Mouse (Mus musculus) ovary, postnatal 10 days (tissue): ENCODE measurements around the gene Rcan3.
A peak's percentile ranks its signal among the peaks of the same experiment; 100 is the strongest.

Experiments used
- DNase-seq: peaks from one replicate; pipeline ENCODE4 v3.0.0; 2022; ENCODE audit warnings: low spot score

Gene Rcan3

DNA sequence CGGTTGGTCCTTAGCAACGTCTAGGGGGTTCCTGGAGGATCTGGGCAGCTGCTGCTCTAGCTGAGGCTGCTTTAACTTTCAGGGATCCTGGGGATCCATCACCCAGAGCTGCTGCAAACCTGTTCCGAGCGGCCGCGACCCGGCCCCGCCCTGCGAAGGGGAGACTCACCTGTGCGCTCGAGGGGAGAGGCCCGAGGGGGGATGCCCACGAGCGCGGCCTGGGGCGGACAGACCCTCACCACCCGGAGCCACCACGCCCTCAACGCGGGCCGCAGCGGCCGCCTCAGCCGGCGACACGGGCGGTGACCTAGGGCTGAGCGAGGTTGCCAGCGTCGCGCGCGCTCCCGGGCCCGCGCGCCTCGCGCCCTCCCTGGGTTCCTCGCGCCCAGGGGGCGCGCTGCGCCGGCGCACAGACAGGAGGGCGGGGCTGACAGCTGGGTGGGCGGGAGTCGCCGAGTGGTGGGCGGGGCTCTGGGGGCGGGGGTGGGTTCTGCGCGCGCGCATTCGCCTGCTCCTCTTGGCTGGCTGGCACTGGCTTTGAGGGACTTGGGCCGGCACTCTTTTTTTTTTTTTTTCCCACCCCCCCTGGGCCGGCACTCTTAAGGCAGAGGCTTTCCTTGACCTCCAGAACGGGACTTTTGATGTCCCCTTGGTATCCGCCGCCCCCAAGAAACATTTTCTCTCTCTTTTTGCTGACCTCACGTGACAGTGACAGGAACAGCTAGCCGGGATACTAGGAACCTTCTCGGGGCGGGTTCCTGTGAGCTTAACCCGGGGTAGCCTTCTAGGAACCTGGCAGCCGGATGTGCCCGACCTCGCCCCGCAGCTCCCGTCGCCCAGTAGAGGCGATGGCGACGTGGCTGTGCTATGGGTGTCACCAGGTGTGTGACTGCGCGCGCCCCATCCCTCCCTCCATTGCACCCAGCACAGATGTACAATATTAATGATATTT lies at the start of gene Rcan3:
TSS of gene Rcan3 (minus strand) at position 411 of the 952 bp plus-strand sequence.
- DNase-seq = peak; percentile 50

DNA sequence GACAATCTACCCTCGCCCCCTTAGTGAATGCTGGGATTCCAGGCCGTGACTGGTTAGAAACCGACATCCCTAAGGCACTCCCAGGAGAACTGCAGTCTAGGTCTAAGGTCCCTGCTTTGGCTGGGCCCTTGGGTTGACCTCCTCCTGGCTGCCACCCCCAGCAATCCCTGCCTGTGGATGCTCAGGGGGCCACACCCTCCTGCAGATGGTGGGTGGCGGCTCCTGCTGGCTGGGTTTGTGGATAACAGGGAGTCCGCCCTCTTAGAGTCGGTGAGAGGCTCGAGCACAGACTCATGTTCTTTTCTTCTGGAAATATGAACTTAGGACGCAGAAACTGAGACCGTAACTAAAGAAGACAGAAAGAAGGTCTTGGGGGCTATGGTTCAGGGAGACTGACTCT lies 46.7 kb upstream of the Rcan3 start:
- DNase-seq = no peak

DNA sequence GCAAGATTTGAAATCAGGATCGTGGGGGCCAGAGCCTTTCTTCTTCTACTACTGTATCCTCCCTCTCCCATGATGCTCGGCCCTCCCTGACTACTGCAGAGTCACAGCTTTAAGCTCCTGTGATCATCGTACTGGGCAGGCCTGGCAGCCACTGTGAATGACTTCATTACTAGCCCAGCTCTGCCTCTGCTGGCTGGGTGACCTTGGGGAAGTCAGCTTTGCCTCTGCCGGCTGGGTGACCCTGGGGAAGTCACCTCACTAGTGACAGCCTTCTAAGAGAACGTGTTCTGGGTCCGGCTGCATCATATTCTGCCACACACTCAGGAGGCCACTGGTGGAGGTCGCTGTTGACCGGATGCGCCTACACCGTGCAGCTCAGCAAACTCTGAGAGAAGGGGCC lies 44.2 kb upstream of the Rcan3 start:
- DNase-seq = no peak

DNA sequence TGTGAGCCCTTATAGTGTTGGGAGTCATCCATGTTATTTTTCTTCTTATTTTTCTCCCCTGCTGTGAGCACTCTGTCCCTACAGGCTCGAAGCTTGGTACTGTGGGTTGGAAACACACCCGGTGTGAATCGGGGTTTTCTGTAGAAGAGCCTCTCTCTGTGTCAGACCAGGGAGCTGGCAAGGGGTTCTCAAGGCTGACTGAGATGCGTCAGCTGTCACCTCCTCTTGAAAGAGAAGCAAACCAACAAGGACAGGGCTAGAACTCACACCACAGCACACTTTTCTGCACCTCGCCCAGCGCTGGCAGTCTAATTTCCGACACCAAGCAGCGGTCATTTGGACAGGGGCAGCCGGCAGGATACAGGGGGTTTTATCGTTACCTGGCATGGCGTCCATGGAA lies 29.8 kb upstream of the Rcan3 start:
- DNase-seq = no peak

DNA sequence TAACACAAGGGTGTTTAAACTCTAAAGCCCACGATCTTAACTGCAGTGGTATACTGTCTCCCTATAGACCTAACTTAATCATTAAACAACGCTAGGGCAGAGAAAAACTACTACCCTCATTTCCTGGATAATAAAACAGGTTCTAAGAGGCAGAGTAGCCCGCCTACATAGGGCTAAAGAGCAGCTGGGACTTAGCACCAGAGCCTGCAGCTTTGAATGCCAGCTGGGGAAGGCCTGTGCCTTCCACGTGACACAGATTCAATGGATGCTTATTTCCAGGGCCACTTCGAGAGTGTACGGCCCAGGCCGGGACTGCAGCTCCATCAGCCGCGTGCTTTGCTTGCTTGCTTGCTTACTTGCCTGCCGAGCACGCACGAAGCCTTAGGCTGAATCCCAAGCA lies 19.9 kb upstream of the Rcan3 start:
- no peak for DNase-seq

DNA sequence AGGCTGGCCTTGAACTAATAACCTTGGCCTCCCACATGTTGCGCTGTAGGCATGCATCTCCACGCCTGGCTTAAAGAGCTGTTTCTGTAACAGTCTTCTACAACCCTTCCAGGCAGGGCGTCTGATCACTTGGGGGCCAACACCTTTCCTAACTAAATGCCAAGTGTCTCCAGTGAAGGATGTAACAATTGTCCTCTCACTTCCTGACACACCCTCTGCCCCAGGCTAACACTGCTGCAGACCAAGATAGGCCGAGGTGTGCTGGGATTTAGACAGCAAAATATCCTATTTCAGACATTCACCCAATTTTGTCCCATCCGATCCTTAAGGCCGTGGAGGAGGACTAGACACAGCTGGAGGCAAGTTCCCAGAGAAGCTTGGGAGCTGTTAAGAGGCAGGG lies 19.5 kb upstream of the Rcan3 start:
- DNase-seq = no peak

DNA sequence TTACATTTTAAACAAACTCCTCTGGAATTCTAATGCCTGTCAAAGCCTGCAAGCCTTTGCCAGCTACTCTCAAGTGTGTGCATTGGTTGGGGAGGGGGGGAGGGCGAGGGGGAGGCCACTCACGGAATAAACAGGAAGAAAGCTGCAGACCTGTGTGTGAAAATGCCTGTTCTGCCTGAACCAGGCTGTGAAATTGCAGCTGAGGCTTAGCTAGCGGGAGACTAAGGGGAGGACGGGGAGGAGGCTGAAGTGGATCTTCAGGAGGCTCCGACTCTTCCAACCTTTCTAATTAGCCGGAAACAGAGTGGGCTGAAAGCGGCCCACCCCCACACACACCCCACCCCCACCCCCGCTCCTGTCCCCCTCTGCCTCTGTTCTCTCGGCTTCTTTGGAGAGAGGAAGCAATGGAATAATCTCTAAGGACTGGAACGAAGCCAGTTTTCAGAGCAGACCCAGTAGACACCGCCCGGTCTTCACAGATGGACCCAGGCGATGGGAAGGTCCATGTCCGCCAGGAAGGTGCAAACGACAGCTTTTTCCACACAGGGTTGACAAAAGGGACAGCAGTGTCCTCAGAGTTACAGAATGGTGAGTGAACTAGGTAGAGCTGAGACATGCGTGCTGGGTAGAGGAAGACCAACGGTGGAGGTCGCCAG lies 17.8 kb upstream of the Rcan3 start:
- DNase-seq = no peak

DNA sequence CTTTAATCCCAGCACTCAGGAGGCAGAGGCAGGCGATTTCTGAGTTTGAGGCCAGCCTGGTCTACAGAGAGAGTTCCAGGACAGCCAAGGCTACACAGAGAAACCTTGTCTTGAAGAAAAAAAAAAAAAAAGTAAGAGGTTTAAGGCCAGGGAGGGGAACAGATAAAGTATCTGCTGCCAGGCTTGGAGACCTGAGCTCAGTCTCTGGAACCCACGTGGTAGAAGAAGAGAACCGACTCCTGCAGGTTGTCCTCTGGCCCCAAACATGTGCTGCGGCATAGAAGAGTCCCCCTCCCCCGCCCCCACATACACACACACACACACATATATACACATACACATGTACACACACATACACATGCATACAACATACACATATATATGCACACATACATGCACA lies 8.8 kb upstream of the Rcan3 start:
- DNase-seq = no peak

DNA sequence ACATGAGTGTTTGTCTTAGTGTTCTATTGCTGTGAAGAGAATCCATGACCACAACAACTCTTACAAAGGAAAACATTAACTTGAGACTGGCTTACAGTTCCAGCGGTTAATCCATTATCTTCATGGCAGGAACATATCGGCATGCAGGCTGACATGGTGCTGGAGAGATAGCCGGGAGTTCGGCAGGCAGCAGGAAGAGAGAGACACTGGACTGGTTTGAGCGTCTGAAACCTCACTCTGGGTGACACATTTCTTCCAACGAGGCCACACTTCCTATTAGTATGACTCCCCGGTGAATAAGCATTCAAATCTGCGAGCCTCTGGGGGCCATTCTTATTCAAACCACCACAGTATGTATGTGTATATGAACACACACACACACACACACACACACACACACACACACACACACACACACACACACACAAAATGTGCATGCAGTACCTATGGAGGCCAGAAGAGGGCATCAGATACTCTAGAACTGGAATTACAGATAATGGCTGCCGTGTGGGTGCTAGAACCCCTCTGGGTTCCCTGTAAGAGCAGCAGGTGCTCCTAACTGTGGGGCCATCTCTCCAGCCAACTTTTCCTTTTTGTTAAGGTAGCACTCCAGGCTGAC lies 6.4 kb upstream of the Rcan3 start:
- no peak for DNase-seq

DNA sequence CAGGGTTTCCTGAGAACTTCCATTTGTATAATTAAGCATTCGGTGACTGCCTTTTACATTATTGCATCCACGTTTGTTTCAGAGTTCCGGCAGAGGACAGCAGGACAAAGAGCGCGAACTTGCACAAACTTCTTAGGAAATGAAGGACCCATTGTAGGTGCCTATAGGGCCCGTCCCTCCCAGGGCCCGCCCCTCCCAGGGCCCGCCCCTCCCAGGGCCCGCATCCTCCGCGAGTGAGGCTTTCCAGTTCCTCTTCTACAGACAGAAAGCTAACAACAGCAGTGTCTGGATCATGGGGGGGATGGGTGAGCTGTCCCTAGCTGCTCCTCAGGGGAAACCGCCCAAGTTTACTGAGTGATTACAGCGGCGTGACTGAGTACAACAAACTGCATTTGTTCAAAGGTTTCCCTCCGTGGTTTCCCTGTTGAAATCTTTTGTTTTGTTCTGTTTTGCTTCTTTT lies 5.6 kb upstream of the Rcan3 start:
- no peak for DNase-seq

DNA sequence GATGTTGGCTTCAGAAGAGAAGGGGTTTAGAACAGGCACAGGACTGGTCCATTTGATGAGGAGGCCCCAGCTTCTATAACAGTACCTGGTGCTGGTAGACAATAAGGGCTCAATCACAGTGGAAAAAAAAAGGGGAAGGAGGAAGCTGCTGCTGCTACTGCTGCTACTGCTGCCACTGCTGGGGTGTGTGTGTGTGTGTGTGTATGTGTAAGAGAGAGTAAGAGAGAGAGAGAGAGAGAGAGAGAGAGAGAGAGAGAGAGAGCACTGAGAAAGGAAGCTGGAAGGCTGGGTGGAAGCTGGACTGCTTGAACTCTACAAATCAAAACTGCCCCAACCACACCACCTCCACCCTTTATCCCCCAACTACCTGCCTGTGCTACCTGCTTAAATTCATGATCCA lies 4.3 kb upstream of the Rcan3 start:
- DNase-seq = no peak

DNA sequence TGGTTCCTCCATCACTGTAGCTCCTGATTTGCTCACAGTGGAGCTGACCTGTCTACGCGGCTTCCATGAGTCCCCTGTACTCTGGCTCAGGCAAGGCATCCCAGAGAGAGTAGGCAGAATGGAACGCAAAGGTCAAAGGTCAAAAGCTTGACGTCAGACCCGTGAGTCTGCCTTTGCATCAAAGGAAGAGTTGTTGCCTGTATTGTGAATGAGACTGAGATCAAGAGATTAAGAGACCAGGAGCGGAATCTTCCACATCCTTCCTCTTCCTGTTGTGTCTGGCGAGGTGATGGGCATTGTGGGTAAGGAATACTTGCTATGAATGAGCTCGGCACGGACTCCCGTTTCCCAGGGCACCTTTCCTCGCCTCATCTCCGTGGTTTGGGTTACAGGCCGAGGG lies 2.6 kb upstream of the Rcan3 start:
- no peak for DNase-seq

DNA sequence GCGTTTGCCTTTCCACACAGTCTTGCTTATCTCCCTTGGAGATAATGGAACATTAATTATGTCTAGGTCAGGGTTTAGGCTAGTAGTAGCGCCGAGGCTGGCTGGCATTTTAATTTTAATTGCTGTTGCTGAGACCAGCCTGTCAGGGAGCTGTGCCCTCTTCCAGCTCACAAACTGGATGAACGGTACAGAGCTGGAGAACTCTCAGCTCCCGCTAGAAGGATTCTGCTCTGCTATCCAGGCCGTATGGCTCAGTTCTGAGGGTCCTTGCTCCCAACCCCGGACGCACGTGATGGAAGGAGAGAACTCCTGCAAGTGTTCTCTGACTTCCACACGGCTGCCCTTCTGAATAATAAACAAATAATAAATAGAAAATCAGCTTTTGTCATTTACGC lies 739 bp upstream of the Rcan3 start:
- DNase-seq = no peak

DNA sequence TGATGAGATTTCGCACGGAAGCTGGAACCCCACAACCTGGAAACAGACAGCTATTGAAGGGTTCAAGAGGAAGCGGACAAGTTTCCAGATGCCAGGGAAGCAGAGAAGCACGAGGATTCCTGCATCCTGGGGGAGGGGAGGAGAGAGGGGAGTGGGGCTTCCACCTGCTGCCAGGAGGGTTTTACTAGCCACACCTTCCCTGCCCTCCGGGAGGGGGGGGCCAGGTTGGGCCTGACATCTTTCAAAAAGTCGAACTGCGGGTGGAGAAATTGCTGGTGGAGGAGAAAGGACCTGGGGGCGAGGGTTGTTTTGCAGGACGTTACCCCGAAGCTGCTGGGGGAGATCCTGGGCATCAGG lies 589 bp downstream of the Rcan3 start:
- no peak for DNase-seq

DNA sequence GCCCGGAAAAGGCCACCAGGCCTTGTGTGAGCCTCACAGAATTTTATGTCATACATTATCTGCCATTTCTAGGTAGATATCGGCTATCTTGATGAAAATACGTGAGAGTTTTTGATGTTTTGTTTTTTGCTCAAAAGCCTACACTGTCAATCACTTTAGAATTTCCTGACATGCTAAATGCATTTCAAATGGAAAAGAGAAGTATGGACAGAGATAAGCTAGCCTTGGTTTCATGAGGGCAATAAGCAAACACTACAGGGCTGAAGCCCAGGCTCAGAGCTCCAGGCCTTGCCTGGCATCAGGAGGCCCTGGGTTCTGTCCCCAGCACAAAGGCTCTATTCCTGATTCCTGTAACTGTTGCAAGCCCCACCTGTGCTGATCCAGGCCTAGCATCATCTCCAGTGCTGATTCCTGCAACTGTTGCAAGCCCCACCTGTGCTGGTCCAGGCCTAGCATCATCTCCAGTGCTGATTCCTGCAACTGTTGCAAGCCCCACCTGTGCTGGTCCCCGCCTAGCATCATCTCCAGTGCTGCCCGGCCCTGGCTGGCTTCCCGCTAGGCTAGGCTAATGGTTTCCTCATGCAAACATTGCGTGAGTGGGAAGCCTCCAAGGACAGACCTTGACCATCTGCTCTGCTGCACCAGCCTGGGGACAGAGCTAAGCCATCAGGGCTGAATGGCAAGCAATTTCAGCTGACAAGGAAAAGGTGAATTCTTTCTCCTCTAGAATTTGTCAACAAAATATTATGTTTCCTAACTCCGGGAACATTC lies 3.5 kb downstream of the Rcan3 start:
- DNase-seq = no peak

DNA sequence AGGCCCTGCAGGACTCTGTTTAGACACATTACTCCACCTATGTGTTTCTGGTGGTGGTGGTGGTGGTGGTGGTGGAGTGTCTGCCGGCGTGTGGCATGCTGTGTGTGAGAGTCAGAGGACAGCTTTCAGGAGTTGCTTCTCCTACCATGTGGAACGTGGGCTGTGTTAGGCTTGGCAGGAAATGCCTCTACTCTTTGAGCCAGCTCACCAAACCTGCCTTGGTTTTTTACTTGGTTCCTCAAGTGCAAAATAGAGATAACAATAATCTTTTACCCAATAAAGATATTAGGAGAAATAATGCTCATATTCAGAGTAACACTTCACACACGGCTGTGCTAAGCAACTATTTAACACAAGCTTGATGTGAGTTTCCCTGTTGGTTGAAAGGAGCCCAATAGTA lies 4.3 kb downstream of the Rcan3 start:
- no peak for DNase-seq

DNA sequence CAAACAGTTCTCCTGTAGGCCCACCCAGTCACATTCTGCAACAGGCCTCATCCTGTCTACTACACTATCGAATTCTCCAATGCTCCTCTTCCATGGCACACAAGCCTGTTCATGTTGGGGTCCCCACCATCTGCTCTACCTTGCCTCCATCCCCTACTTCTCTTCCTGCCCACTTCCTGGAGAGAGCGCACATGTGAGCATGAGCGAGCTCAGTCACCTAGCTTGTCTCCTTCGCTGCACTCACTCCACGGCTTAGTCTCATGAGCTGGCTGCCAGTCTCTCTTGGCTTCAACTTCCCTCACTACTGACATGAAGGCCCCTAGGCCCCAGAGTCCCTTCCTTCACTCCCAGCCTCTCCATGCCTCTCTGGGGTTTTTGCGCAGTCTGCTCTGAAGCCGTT lies 7.1 kb downstream of the Rcan3 start:
- DNase-seq = no peak

DNA sequence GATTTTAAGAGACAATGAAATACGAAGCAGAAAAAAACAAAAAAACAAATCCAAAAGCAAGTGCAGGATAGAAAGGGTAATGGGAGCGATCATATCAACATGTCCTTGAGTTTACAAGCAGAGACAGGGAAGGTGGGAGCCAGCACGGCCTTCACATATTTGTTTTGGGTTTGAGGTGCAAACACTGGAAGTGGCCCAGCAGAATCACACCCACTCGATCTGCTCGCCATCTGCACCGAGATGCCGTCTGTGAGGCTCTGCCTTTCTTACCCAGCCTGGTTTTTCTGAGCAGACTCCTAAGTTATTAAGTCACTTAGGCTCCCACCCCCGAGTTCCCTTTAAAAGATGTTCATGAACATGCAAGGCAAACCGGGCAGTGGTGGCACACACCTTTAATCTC lies 8.0 kb downstream of the Rcan3 start:
- no peak for DNase-seq

DNA sequence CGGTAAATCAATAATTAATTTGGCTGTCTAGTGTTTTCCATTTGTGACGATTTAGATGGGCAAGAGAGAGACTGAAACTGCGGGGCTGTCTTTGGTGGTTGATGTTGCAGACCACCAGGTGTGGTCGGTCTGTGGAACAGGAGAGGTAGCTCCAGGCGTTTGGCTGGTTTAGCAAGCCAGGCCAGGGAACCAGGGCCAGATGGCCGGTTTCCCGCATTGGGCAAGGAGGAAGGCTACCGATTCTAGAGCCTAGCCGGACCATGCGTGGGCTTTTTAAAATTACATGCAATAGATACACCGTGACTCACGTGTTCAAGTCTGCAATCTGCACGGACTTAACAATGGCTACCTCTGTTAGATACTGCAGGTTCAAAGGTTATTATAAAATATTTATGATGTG lies 12.7 kb downstream of the Rcan3 start:
- no peak for DNase-seq

DNA sequence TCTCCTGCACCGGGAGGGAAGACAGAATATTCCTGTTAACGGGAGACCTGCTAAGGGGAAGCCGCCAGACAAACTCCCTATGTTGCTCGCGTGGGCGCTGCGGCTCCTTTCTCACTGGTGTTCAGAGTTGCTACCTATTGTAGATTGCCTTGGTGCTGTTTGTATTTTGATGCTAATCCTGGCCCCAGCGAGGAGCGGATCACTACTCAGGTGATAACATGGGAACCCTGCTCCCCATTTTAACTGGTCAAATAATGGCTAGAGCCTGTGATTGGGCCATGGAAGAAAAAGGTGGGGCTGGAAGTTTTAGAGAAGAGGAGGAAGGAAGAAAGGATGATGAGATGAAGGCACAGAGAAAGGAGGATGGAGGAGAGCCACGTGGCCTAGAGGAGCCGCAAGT lies 13.2 kb downstream of the Rcan3 start:
- DNase-seq = no peak

DNA sequence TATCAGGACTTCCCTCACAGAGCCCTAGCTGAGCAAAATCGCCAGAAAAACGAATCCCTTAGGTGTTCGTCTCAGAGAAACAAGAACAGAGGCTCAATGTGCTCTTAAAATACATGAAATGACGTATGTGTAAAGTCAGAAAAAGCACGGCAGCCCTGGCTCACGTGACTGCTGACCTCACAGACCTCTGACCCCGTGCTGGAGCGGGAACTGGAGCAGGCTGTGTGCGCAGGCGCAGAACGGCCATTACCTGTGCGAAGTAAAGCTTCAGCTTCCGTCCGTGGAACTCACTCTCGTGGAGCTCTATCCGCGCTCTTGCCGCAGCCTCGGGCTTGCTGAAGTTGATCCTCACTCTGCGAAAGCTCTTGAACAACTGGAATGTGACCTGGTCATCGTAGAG lies 13.7 kb downstream of the Rcan3 start:
- DNase-seq = no peak

DNA sequence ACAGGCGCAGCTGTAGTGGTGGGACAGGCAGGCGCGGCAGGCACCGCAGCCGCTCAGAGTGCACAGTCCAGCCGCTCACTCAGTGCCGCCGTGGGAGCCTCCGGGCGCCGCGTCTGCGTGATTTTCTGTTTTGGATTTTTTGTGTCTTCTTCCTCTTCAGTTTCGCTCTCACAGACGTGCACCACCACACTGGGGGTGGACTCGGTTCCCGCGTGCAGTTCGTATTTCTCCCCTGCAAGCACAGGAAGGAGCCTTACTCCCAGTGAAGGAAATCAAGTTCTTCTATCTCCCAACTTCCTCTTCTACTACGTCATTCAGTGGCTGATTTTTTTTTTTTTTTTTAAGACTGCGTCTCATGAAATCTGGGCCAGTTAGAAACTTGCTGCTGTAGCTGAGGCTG lies 17.3 kb downstream of the Rcan3 start:
- no peak for DNase-seq
